Mouse (Mus musculus) liver, adult (tissue): ENCODE measurements around the gene Rho.
A peak's percentile ranks its signal among the peaks of the same experiment; 100 is the strongest.

Experiments
- GATA4 ChIP-seq: IDR thresholded peaks from 2 replicates; pipeline ENCODE4 v1.6.1; 2014; ENCODE audit warnings: mild to moderate bottlenecking, low read length; ENCODE audit not compliant: insufficient replicate concordance

Gene Rho

DNA sequence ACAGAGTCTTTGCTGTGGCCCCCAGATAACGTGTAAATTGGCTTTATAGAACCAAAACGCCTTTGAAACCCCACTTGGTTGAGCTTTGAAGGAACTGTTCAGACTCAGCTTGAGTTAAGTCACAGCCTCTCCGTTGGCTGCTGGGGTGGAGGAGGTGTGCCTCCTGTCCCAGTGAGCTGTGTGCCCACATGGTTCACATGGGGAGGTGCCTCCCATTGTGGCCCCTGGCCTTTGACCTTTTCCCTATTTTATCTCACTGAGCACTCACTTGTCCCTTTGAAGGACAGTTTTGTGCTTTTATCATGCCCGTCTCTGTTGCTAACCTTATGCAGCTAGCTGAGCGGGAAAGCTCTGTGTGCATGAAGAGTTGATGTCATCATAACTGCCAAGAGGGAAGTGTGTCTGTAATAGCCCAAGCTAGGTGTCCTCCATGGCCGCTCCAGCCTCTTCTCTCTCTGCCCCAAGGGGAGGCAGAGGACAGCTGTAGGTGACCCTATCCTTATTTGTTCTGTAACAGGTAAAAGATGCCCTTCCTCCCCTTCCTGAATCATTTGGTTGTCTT, 23.0 kb upstream of the Rho start:
- no peak for TF ChIP-seq GATA4

DNA sequence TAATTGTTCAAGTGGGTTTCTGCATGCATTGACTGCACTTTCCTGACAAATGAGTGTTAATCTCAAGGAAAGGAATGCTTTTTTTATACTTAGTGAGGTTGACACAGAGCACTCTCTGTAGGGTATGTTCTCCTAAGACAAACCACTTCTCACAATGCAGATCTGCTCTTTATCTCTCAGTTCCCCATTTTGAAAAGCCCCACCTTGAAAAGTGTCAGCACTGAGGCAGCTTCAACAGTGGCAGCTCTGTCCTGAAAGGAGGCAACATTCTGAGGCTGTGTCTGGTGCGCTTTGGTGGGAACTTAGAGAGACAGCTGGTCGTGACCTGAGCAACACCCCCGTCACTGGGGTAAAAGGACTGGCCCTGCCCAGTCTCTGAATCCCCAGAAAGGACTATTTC, 22.5 kb upstream of the Rho start:
- no peak for TF ChIP-seq GATA4

DNA sequence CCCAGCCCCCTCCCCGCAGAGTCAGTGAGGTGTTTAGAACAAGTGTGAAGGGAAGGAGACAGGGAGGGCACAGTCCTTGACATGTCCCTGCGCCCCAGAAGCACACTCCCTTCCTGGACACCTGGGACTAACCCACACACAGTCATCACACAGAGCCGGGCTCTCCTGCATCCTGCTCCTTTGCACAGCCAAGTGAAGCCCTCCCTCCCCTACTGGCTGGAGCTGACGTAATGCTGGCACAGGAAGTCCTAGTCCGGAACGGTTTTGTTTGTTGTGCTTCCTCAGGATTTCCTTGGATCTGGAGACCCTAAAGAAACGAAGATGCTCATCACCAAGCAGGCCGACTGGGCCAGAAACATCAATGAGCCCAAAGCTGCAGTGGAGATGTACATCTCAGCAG, 21.6 kb upstream of the Rho start:
- peak; percentile 13; the same call in 1 of the 2 replicates for TF ChIP-seq GATA4

DNA sequence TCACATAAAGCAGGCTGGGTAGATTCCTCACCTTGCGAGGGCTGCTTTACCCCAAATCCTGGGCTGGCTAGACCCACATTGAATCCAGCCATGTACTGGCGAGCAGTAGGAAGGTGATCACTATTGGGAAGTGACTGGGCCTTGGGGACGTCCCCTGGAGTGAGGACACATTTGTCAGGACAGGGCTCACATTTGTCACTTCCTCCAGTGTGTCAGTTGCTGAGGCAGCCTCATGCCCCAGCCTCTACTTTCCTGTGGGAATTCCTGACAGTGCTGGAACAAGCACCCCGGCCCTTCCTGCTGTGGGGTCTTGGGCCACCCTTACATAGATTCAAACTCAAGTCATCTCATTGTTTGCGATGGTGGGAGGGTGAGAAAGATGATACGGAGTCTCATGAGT, 19.8 kb upstream of the Rho start:
- TF ChIP-seq GATA4 = no peak

DNA sequence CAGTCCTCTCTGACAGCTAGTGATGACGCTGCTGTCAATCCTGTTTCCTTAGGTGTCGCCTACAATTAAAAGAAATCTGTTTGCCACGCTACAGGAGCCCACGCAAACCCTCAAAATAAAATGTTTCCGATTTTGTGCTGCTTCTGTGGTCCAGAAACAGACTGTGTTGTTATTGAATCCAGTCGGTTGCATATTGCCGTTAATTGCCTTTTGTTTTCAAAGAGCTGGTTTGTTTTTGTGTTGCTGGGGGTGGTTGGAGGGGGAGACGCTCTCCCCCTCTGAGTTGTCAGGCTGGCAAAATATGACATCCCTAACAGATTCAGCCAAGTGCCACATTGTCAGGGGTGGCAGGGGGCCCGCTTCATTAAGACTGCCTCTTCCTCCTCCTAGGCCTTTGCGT, 18.1 kb upstream of the Rho start:
- TF ChIP-seq GATA4 = no peak

DNA sequence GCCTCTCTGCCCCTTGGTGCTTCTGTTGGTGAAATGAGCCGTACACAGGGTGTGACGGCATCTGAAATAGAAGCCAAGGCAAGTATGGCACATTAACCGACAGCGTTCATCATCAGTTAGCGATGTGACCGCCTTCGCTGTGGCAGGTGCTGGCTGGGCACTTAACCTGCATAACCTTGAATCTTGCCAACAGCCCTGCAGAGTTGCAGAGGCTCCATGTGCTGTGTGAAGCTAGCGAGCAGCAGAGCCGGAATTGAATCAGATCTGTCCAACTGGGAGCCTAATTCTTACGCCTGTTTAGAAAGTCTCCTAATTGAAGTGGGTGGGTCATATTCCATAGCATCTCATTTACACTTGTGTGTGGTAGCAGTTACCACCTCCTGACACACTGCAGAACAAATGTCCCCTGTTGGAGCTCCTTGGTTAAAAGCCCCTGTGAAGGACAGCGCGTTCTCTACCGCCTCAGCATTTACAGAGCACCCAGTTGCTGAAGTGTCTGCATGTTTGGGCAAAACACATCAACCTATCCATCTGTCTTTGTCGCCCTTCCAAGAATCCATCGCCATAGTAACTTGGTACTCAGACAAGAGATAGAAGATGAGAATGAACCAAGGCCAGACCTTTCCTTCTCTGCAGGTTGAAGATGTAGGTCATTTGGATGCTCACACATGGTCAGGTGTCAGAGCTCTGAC, 16.9 kb upstream of the Rho start:
- TF ChIP-seq GATA4 = no peak

DNA sequence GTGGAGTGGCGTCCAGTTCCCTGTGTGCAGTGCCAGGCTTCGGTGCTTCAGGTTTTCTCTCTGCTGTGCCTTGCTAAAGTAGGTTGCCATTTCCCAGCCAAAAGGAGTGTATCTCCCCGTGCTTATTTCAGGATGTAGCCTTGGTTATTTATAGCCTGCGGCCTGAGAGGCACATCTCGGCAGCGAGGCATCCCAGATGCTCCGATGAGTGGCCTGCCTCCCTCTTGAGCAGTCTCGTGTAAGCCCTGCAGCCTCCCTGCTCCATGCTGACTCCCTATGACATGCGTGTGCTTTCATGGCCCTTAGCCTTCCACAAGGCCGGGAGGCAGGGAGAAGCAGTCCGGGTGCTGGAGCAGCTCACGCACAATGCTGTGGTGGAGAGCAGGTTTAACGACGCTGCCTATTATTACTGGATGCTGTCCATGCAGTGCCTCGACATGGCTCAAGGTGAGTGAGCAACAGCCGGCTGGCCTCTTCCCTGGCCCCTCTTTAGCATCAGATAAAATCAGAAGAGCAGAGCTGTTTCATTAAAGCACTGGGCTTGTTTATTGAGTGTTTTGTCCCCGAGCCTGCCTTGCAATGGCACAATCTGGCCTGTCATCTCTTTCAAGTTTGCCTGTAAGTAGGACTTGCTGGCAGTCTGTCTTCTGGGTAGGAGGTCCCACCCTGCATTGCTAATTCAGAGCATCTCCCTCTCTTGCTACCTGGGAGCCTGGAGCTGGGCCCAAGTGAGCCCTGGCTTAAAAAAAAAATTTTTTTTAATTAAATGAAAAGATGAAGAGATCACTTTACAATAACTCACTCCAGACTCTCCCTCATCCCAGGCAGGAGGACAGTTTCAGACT, 15.7 kb upstream of the Rho start:
- no peak for TF ChIP-seq GATA4

DNA sequence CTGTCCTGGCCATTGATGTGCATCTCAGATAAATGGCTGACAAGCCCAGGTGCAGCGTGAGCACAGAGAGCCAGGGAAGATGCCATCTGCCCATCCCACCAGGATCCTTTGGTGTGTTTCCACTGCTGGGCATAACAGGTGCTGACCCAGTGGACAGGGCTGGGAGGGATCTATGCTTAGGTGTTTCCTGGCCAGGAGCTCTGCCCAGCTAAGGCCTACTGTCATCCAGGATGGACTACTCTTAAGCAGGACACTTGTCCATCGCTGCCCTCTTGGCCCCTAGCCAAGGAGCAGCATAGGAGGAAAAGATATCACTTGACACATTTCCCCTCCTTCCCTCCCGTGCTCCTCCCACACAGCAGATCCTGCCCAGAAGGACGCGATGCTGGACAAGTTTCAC, 14.9 kb upstream of the Rho start:
- TF ChIP-seq GATA4 = no peak

DNA sequence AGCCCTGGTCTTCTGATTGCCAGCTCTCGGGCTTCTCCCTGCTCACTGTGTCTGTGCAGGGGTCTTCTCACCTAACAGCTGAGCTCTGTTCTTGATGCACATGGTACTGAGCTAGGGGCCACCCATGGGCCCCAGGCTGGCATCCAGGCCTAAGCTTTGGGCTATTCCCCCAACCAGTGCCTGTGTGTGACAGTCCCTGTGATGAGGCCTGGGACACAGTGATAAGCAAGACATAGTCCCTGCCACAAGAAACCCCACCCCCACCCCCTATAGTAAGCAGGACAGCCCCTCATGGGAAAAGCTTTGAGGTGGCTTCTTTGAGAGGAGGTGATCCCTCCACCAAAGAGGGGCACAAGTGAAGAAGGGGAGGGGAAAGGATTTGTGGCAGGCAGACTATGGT, 12.9 kb upstream of the Rho start:
- no peak for TF ChIP-seq GATA4

DNA sequence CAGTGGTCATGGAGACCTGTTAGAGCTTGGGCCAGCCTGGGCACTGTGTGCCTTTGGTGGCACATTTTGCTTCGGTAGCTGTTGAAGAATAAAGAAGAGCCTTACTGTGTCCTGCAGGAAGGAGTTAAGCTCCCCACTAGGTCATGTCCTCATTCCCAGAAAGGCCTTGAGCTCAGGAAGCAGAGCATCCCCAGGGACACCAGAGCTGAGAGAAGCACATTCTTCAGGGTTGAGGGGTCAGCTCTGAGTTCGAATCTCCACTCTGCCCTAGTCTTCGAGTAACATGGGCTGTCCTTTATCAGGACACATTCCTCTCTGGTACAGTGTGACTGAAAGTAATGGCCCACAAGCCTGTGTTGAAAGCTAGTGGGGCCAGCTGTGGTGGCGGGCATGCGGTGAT, 11.7 kb upstream of the Rho start:
- TF ChIP-seq GATA4 = no peak

DNA sequence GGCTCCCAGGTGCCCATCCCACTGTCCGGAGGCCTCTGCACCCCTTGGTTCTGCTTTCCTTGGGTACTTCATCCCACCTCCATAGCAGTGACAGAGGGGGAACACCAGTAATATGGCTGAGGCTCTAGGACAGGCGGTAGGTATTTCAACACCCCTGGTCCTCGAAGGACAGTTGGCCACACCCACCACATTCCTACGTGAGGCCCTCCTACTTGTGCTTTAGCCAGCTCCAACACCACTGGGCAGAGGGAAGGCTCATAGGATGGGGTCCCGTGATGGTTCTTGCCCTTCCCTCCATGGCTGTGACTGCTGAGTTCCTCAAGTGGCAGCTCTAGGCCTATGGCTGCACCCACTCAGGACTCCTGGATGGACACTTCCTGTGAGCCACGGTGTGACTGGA, 6.7 kb upstream of the Rho start:
- no peak for TF ChIP-seq GATA4

DNA sequence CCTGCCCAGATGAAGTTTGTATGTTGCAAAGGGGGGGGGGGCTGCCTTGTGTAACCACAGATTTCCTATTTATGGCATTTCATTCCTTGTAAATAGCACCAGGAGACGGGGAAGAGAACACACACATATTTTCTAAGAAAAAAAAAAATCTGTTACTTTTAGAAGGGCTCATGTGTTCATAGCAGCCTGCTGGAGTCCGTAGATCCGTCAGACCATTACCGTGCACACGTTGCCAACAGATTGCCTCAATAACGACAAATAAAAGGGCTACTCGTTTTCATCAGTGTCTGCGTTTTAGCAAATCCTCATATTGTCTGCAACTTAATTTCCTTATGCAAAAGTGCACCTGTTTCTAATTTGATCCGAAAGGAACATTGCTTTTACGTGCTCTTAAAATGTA, 5.1 kb upstream of the Rho start:
- TF ChIP-seq GATA4 = no peak

DNA sequence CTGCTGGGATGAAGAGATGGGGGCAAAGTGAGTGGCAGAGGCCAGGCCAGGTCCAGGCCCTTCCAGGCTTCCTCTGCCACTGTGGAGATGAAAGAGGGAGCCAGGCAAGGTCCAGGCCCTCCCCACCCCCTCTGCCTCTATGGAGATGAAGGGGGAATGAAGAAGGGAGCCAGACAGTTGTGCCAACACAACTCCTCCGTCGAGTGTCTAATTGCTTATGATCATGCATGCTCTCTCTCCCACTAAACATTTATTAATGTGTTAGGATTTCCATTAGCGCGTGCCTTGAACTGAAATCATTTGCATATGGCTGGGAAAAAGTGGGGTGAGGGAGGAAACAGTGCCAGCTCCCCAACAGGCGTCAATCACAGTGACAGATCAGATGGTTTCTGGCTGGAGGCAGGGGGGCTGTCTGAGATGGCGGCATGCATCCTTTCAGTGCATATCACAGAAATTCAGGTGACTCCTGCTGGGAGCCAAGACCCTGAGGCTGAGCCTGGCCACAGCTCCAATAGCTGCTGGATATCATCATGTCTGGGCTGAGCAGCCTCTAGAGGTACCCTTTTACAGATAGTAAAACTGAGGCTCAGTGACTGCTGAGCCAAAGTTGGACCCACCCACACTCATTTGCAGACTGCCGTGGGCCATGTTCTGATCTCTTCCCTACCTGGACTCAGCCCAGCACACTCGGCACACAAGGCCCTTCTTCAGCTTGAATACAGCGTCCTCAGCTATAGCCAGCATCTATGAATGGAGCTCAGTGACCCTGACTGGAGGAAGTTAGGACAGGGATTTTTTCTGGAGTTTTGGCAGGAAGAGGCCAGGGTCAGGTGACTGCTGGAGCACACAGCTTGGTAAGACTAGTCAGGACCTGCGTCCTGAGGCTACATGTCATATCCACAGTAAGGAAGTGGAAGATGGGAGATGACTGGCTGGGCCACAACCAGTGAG, 4.0 kb upstream of the Rho start:
- TF ChIP-seq GATA4 = no peak

DNA sequence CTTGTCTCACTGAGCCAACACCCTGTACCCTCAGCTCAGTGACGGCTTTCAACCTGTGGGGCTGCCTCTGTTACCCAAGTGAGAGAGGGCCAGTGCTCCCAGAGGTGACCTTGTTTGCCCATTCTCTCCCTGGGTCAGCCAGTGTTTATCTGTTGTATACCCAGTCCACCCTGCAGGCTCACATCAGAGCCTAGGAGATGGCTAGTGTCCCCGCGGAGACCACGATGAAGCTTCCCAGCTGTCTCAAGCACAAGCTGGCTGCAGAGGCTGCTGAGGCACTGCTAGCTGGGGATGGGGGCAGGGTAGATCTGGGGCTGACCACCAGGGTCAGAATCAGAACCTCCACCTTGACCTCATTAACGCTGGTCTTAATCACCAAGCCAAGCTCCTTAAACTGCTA, 1.5 kb upstream of the Rho start:
- no peak for TF ChIP-seq GATA4

DNA sequence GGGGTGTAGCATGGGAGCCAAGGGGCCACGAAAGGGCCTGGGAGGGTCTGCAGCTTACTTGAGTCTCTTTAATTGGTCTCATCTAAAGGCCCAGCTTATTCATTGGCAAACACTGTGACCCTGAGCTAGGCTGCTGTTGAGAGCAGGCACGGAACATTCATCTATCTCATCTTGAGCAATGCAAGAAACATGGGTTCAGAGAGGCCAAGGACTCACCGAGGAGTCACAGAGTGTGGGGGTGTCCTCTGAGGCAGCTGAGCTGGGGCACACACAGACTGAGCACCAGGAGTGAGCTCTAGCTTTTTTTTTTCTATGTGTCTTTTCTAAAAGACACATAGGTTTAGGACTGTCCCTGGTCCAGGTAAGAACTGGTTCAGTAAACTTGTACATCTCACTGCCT, 843 bp downstream of the Rho start:
- no peak for TF ChIP-seq GATA4
